9 mouse cellular contexts compared by ENCODE assay signal in genomic region chr10:75975216-75975615, GRCm38 (mm10). TPM values are rescaled to one million over a fixed set of nuclear protein-coding genes. Genes with fewer than 3 reads are reported as not detected.
DNase-seq lines count a peak whose midpoint lies in the region; ATAC-seq and TF ChIP-seq lines count a peak whose summit lies in the region.
"Had no signal": no experiment of that assay in that cellular context is flagged by ENCODE, and none has a peak within 500 bp of the region (broad histone marks: within the 10 kb centered on the region; RNA-seq: fewer than 3 reads in every experiment).

No protein-coding gene starts in this region.

- DNase-seq in heart, postnatal 0 days (ENCODE audit: low spot score): no peak
- peak; percentile 62 to 69 for DNase-seq in B cell, adult 2 months
- DNase-seq in MEL (ENCODE audit: low read depth, low spot score): peak; percentile 66
- DNase-seq in lung, postnatal 10 days: peak; percentile 39
- DNase-seq in gastrocnemius, adult 18-20 months (ENCODE audit: low spot score): no peak
- DNase-seq in ovary, adult 18-20 months (ENCODE audit: low spot score): no peak
- DNase-seq in gastrocnemius, adult 8-10 months (ENCODE audit: low spot score in 2 of 2): no peak

- WGBS in heart, postnatal 0 days: 71% methylated on average over 5 of the region's 5 CpGs
- 76% methylated on average over 5 of the region's 5 CpGs for WGBS in heart, embryonic 11.5 days (ENCODE audit: insufficient replicate concordance)

- no peak for TF ChIP-seq POLR2A in MEL (IDR thresholded peaks at IDR 0.05; ENCODE audit: control insufficient read depth in 1 of 2, insufficient read depth in 1 of 2, low read depth in 1 of 2, low read length in 2 of 2, poor library complexity in 1 of 2)

- H3K79me2 ChIP-seq in MEL (ENCODE audit: control insufficient read depth, insufficient read depth, low read length, poor library complexity): no peaks in the 10 kb centered on the region

- H3K4me2 ChIP-seq in heart, postnatal 0 days (ENCODE audit: low read depth, low read length): no peak overlapping the region
- no peak overlapping the region for H3K4me2 ChIP-seq in heart, embryonic 11.5 days
- H3K4me2 ChIP-seq: limb, embryonic 15.5 days had no signal

- H3K4me3 ChIP-seq in heart, postnatal 0 days (ENCODE audit: low read depth, low read length): no peak overlapping the region
- H3K4me3 ChIP-seq in heart, embryonic 11.5 days (ENCODE audit: low read depth, low read length): no peak overlapping the region
- H3K4me3 ChIP-seq in MEL (ENCODE audit: control insufficient read depth in 1 of 2, insufficient read depth in 1 of 2, low read depth in 2 of 2, low read length in 2 of 2): no peak overlapping the region
- H3K4me3 ChIP-seq: limb, embryonic 15.5 days had no signal

- no peaks in the 10 kb centered on the region for H3K4me1 ChIP-seq in heart, postnatal 0 days (ENCODE audit: control insufficient read depth, insufficient read depth)
- no peaks in the 10 kb centered on the region for H3K4me1 ChIP-seq in heart, embryonic 11.5 days (ENCODE audit: control insufficient read depth, insufficient read depth, low read length)
- H3K4me1 ChIP-seq in MEL (ENCODE audit: control insufficient read depth in 1 of 2, insufficient read depth in 2 of 2, low read length in 2 of 2): no peaks in the 10 kb centered on the region
- H3K4me1 ChIP-seq: limb, embryonic 15.5 days had no signal

- peak; percentile 60 for TF ChIP-seq CTCF in heart, postnatal 0 days (IDR thresholded peaks at IDR 0.05; ENCODE audit: low read depth)
- TF ChIP-seq CTCF in MEL (IDR thresholded peaks at IDR 0.05 in 2 of 3, conservative IDR thresholded peaks at IDR 0.05 in 1 of 3; ENCODE audit: control insufficient read depth in 1 of 3, insufficient read depth in 1 of 3, low read depth in 2 of 3, low read length in 3 of 3, poor library complexity in 1 of 3, severe bottlenecking in 1 of 3): peak; percentile 69 to 96 (median 73)

- no peak for ATAC-seq in heart, postnatal 0 days (ENCODE audit: insufficient read depth, low read depth)
- ATAC-seq in heart, embryonic 11.5 days (replicated peaks; ENCODE audit: insufficient number of reproducible peaks, low FRiP score, low TSS enrichment): no peak

- no peak for TF ChIP-seq EP300 in heart, postnatal 0 days (IDR thresholded peaks at IDR 0.05; ENCODE audit: low read depth)
- no peak for TF ChIP-seq EP300 in MEL (IDR thresholded peaks at IDR 0.05; ENCODE audit: low read depth in 1 of 2, low read length in 2 of 2)

- no peak overlapping the region for H3K9ac ChIP-seq in heart, postnatal 0 days (replicated peaks; ENCODE audit: low read depth, low read length)
- no peak overlapping the region for H3K9ac ChIP-seq in heart, embryonic 11.5 days (ENCODE audit: low read depth, low read length)
- no peak overlapping the region for H3K9ac ChIP-seq in MEL (ENCODE audit: control insufficient read depth, low read depth, low read length, poor library complexity, severe bottlenecking)
- H3K9ac ChIP-seq: limb, embryonic 15.5 days had no signal

- H3K27ac ChIP-seq in heart, postnatal 0 days (ENCODE audit: low read depth): no peak overlapping the region
- no peak overlapping the region for H3K27ac ChIP-seq in heart, embryonic 11.5 days (ENCODE audit: low read depth, low read length)
- no peak overlapping the region for H3K27ac ChIP-seq in MEL (ENCODE audit: control insufficient read depth, low read depth, low read length)
- H3K27ac ChIP-seq: limb, embryonic 15.5 days had no signal

- no peaks in the 10 kb centered on the region for H3K36me3 ChIP-seq in heart, postnatal 0 days (replicated peaks; ENCODE audit: control insufficient read depth, insufficient read depth, low read length)
- no peaks in the 10 kb centered on the region for H3K36me3 ChIP-seq in heart, embryonic 11.5 days (ENCODE audit: control insufficient read depth, insufficient read depth, low read length)
- H3K36me3 ChIP-seq in MEL (ENCODE audit: control insufficient read depth in 1 of 2, insufficient read depth in 2 of 2, low read length in 2 of 2): no peaks in the 10 kb centered on the region
- H3K36me3 ChIP-seq: limb, embryonic 15.5 days had no signal

- no peaks in the 10 kb centered on the region for H3K27me3 ChIP-seq in heart, postnatal 0 days (ENCODE audit: control insufficient read depth, insufficient read depth, low read length)
- no peaks in the 10 kb centered on the region for H3K27me3 ChIP-seq in heart, embryonic 11.5 days (ENCODE audit: control insufficient read depth, insufficient read depth, low read length)
- H3K27me3 ChIP-seq in MEL (ENCODE audit: control insufficient read depth in 1 of 2, insufficient read depth in 2 of 2, low read length in 2 of 2): peaks cover 2 to 9% of the 10 kb centered on the region in 2 experiments; a peak in 3 of 4 replicates
- H3K27me3 ChIP-seq: limb, embryonic 15.5 days had no signal

- no peaks in the 10 kb centered on the region; the same call in 1 of the 2 replicates for H3K9me3 ChIP-seq in heart, postnatal 0 days (replicated peaks; ENCODE audit: control insufficient read depth, low read length)
- H3K9me3 ChIP-seq in heart, embryonic 11.5 days (replicated peaks; ENCODE audit: control insufficient read depth, low read length): no peaks in the 10 kb centered on the region
- H3K9me3 ChIP-seq in MEL (replicated peaks; ENCODE audit: insufficient read depth, low read length): no peaks in the 10 kb centered on the region
- H3K9me3 ChIP-seq: limb, embryonic 15.5 days had no signal

- TF ChIP-seq RAD21 in MEL (IDR thresholded peaks at IDR 0.05; ENCODE audit: low read depth, low read length): peak; percentile 29

TF ChIP-seq in MEL, 35 proteins besides CTCF, POLR2A, EP300 and RAD21 (continues in another document):
- TF ChIP-seq NELFE (IDR thresholded peaks at IDR 0.05; ENCODE audit: low read depth, low read length) (no peak), POLR2AphosphoS5 (IDR thresholded peaks at IDR 0.05; ENCODE audit: borderline replicate concordance, low read depth, low read length) (no peak), ELF1 (IDR thresholded peaks at IDR 0.05; ENCODE audit: low read depth, low read length) (no peak; the same call in 1 of the 2 replicates), TCF12 (IDR thresholded peaks at IDR 0.05; ENCODE audit: low read depth, low read length) (no peak), MEF2A (IDR thresholded peaks at IDR 0.05; ENCODE audit: extremely low read depth, insufficient replicate concordance, low read depth, low read length, poor library complexity, severe bottlenecking) (no peak), BHLHE40 (IDR thresholded peaks at IDR 0.05; ENCODE audit: borderline replicate concordance, low read depth, low read length) (no peak), HCFC1 (IDR thresholded peaks at IDR 0.05; ENCODE audit: low read depth, low read length) (no peak)

RNA-seq across cellular contexts. Expression of gene Gm5134, which starts 20.9 kb away (rescaled TPM):
- total RNA-seq in heart, postnatal 0 days (2014; rRNA removed; ENCODE audit: low replicate concordance): 4.9 TPM in 1 of 2 replicates, not detected in the other
- polyA plus RNA-seq in heart, postnatal 0 days (2015; fragmentation: Nextera tagmentation; extraction: Ambion mirVana): not detected in 2 replicates
- polyA plus RNA-seq in heart, embryonic 11.5 days (2014; fragmentation: Nextera tagmentation; extraction: Ambion mirVana): 0.18 TPM in 1 of 2 replicates, not detected in the other
- total RNA-seq in MEL (2012; rRNA removed): not detected in 2 replicates
- not detected for polyA plus RNA-seq in MEL (2012; ENCODE audit: insufficient read depth in 1 of 2, insufficient read length in 2 of 2, low read depth in 1 of 2, low replicate concordance in 2 of 2, missing spikeins in 1 of 2)
- not detected for total RNA-seq in gastrocnemius, adult 18-20 months (2021)
- not detected for total RNA-seq in gastrocnemius, adult 8-10 months (2022)
- polyA plus RNA-seq: limb, embryonic 15.5 days had no signal

RNA-seq across cellular contexts. Expression of gene Vpreb3, which starts 32.4 kb away (rescaled TPM):
- 1.3 TPM in 1 of 2 replicates, not detected in the other for total RNA-seq in heart, postnatal 0 days (2014; rRNA removed; ENCODE audit: low replicate concordance)
- 0.22 and 0.73 TPM in 2 replicates for polyA plus RNA-seq in heart, postnatal 0 days (2015; fragmentation: Nextera tagmentation; extraction: Ambion mirVana)
- 0.89 and 0.92 TPM in 2 replicates for polyA plus RNA-seq in heart, embryonic 11.5 days (2014; fragmentation: Nextera tagmentation; extraction: Ambion mirVana)
- 0.27 TPM in 1 of 2 replicates, not detected in the other for total RNA-seq in MEL (2012; rRNA removed)
- polyA plus RNA-seq in MEL (2012; ENCODE audit: insufficient read depth in 1 of 2, insufficient read length in 2 of 2, low read depth in 1 of 2, low replicate concordance in 2 of 2, missing spikeins in 1 of 2): under 1 TPM in 1 of 2 experiments, not detected in 1; 0.88 TPM
- total RNA-seq in gastrocnemius, adult 18-20 months (2021): not detected
- not detected for total RNA-seq in gastrocnemius, adult 8-10 months (2022)

RNA-seq across cellular contexts. Expression of gene Gm867, which starts 34.7 kb away (rescaled TPM):
- not detected in 2 replicates for total RNA-seq in heart, postnatal 0 days (2014; rRNA removed; ENCODE audit: low replicate concordance)
- polyA plus RNA-seq in heart, postnatal 0 days (2015; fragmentation: Nextera tagmentation; extraction: Ambion mirVana): 0.31 and 0.32 TPM in 2 replicates
- 2.3 and 2.8 TPM in 2 replicates for polyA plus RNA-seq in heart, embryonic 11.5 days (2014; fragmentation: Nextera tagmentation; extraction: Ambion mirVana)
- total RNA-seq in MEL (2012; rRNA removed): 0.08 and 0.26 TPM in 2 replicates
- 1 to 10 TPM in 1 of 2 experiments, not detected in 1; 1.6 TPM for polyA plus RNA-seq in MEL (2012; ENCODE audit: insufficient read depth in 1 of 2, insufficient read length in 2 of 2, low read depth in 1 of 2, low replicate concordance in 2 of 2, missing spikeins in 1 of 2)
- not detected for total RNA-seq in gastrocnemius, adult 18-20 months (2021)
- total RNA-seq in gastrocnemius, adult 8-10 months (2022): not detected

RNA-seq across cellular contexts. Expression of gene Mmp11, which starts 38.9 kb away (rescaled TPM):
- 13.7 and 29.4 TPM in 2 replicates for total RNA-seq in heart, postnatal 0 days (2014; rRNA removed; ENCODE audit: low replicate concordance)
- 12.6 and 15.4 TPM in 2 replicates for polyA plus RNA-seq in heart, postnatal 0 days (2015; fragmentation: Nextera tagmentation; extraction: Ambion mirVana)
- 17.5 and 26.0 TPM in 2 replicates for polyA plus RNA-seq in heart, embryonic 11.5 days (2014; fragmentation: Nextera tagmentation; extraction: Ambion mirVana)
- 1.3 and 1.5 TPM in 2 replicates for total RNA-seq in MEL (2012; rRNA removed)
- polyA plus RNA-seq in MEL (2012; ENCODE audit: insufficient read depth in 1 of 2, insufficient read length in 2 of 2, low read depth in 1 of 2, low replicate concordance in 2 of 2, missing spikeins in 1 of 2): 1 to 10 TPM in 1 of 2 experiments, not detected in 1; 5.9 TPM
- 1 to 10 TPM; 1.8 to 2.6 TPM for total RNA-seq in gastrocnemius, adult 18-20 months (2021)
- 1 to 10 TPM in 3 of 4 experiments, under 1 TPM in 1; 0.77 to 2.3 (median 1.4) TPM for total RNA-seq in gastrocnemius, adult 8-10 months (2022)

RNA-seq across cellular contexts. Expression of gene Chchd10, which starts 42.3 kb away (rescaled TPM):
- 1,554 and 1,749 TPM in 2 replicates for total RNA-seq in heart, postnatal 0 days (2014; rRNA removed; ENCODE audit: low replicate concordance)
- polyA plus RNA-seq in heart, postnatal 0 days (2015; fragmentation: Nextera tagmentation; extraction: Ambion mirVana): 1,293 and 1,345 TPM in 2 replicates
- 414 and 441 TPM in 2 replicates for polyA plus RNA-seq in heart, embryonic 11.5 days (2014; fragmentation: Nextera tagmentation; extraction: Ambion mirVana)
- 143 and 158 TPM in 2 replicates for total RNA-seq in MEL (2012; rRNA removed)
- 100 to 1,000 TPM in 1 of 2 experiments, not detected in 1; 428 TPM for polyA plus RNA-seq in MEL (2012; ENCODE audit: insufficient read depth in 1 of 2, insufficient read length in 2 of 2, low read depth in 1 of 2, low replicate concordance in 2 of 2, missing spikeins in 1 of 2)
- total RNA-seq in gastrocnemius, adult 18-20 months (2021): 1,000 to 10,000 TPM; 1,419 to 1,763 TPM
- total RNA-seq in gastrocnemius, adult 8-10 months (2022): 1,000 to 10,000 TPM; 1,130 to 1,571 (median 1,273) TPM

Comparison
In these comparisons a context has a peak if more than half of its experiments do, and no peak if none do; other contexts are left out.
1. DNase-seq: peak in B cell, adult 2 months (2 of 2), MEL (single experiment) and lung, postnatal 10 days (single experiment); none in heart, postnatal 0 days (single experiment), gastrocnemius, adult 18-20 months (single experiment), ovary, adult 18-20 months (single experiment) and gastrocnemius, adult 8-10 months (0 of 2).